Mouse (Mus musculus): ENCODE data around the gene C1qc. TPM values are rescaled to one million over a fixed set of nuclear protein-coding genes. Genes with fewer than 3 reads are reported as not detected.

Gene C1qc
- 15.8 and 17.9 TPM in 2 replicates for polyA plus RNA-seq (2015; fragmentation: Nextera tagmentation; extraction: Ambion mirVana)

DNA sequence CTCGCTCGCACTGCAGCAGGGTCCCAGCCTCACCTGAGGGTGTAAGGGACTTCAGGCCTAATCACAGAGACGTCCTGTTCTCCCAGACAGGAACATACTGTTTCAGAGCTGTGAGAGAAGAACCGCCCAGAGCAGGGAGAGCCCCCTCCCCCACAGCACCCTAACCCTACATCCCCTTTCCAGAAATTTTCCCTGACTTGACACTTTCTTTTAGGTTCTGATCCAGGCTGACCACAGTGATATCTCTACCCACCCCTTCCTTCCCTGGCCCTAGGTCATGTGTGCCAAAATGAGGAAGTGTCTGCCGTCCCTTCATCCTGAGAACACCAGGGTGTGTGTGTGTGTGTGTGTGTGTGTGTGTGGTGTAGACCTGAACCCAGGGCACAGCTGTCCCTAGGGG lies at the start of gene C1qc:
C1qc (minus strand) TSS at position 255 of the 400 bp plus-strand sequence.
- H3K27me3 ChIP-seq = peaks cover 72% of the 10 kb centered on the region
- no peak for ATAC-seq (ENCODE audit: insufficient number of reproducible peaks, insufficient read depth, low FRiP score, low TSS enrichment, low read depth)

DNA sequence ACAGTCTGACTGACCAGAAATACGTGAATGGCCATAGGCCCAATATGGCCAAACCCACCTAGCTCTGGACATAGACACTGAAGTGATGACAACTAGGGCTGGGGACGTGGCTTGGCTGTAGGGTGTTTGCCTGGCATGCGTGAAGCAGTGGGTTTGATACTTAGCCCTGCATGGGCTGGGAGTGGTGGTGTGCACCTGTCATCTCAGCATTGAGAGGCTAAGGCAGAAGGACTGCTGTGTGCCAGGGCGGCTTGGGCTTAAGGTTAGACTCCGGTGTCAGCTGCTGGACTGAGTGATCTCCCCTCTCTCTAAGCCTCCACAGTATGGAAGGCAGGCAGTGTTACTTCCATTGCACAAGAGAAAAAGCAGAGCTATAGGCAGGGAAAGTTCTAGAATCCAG lies 45.1 kb upstream of the C1qc start:
- no peak for ATAC-seq (ENCODE audit: insufficient number of reproducible peaks, insufficient read depth, low FRiP score, low TSS enrichment, low read depth)
- no peak overlapping the region for H3K27ac ChIP-seq
- H3K27me3 ChIP-seq = peaks cover 26% of the 10 kb centered on the region
- no peaks in the 10 kb centered on the region for H3K9me3 ChIP-seq
- H3K36me3 ChIP-seq = no peaks in the 10 kb centered on the region
- peaks cover 14% of the 10 kb centered on the region for H3K4me1 ChIP-seq
- H3K4me2 ChIP-seq = no peak overlapping the region
- no peak overlapping the region for H3K4me3 ChIP-seq
- no peak overlapping the region for H3K9ac ChIP-seq
- WGBS = 88% methylated on average over 5 of the region's 5 CpGs

More for the DNA sequence above, at the start of gene C1qc:
- no peaks in the 10 kb centered on the region for H3K36me3 ChIP-seq
- no peak within 1 kb of the TSS for H3K27ac ChIP-seq
- peak within 1 kb of the TSS; percentile 21; the same call in 1 of the 2 replicates for H3K9ac ChIP-seq
- H3K4me1 ChIP-seq = peaks cover 15% of the 10 kb centered on the region
- 51% methylated on average over 5 of the region's 5 CpGs for WGBS
- no peak within 1 kb of the TSS for H3K4me3 ChIP-seq
- no peaks in the 10 kb centered on the region for H3K9me3 ChIP-seq
- H3K4me2 ChIP-seq = no peak within 1 kb of the TSS

- Histone ChIP-seq H3K36me3 (no peaks in the 10 kb centered on the region), H3K9ac (no peak overlapping the region), H3K27ac (no peak overlapping the region), H3K4me2 (no peak overlapping the region), H3K4me1 (peaks cover 8% of the 10 kb centered on the region), H3K9me3 (no peaks in the 10 kb centered on the region), H3K27me3 (peaks cover 20% of the 10 kb centered on the region), H3K4me3 (no peak overlapping the region)
- 72% methylated on average over 4 of the region's 4 CpGs for WGBS
- ATAC-seq (ENCODE audit: insufficient number of reproducible peaks, insufficient read depth, low FRiP score, low TSS enrichment, low read depth) = no peak
These were observed 44.5 kb upstream of the C1qc start for GRCm38 (mm10) chr4:136937344-136937743.

- peaks cover 8% of the 10 kb centered on the region for H3K27me3 ChIP-seq
- peaks cover 7% of the 10 kb centered on the region; the same call in 1 of the 2 replicates for H3K4me1 ChIP-seq
- no peaks in the 10 kb centered on the region for H3K36me3 ChIP-seq
- H3K4me2 ChIP-seq = no peak overlapping the region
- WGBS = 46% methylated on average over 18 of the region's 18 CpGs
- H3K9me3 ChIP-seq = no peaks in the 10 kb centered on the region
- H3K27ac ChIP-seq = no peak overlapping the region; the same call in 1 of the 2 replicates
- no peak for ATAC-seq (ENCODE audit: insufficient number of reproducible peaks, insufficient read depth, low FRiP score, low TSS enrichment, low read depth)
- H3K9ac ChIP-seq = no peak overlapping the region
- no peak overlapping the region for H3K4me3 ChIP-seq
These were observed 42.1 kb upstream of the C1qc start for GRCm38 (mm10) chr4:136934746-136935613.

GRCm38 (mm10) chr4:136930474-136930873 lies 37.6 kb upstream of the C1qc start:
- ATAC-seq (ENCODE audit: insufficient number of reproducible peaks, insufficient read depth, low FRiP score, low TSS enrichment, low read depth) = no peak
- no peak overlapping the region for H3K4me3 ChIP-seq
- H3K4me2 ChIP-seq = no peak overlapping the region
- H3K36me3 ChIP-seq = no peaks in the 10 kb centered on the region
- peaks cover 7% of the 10 kb centered on the region; the same call in 1 of the 2 replicates for H3K4me1 ChIP-seq
- peaks cover 34% of the 10 kb centered on the region for H3K27me3 ChIP-seq
- no peak overlapping the region for H3K27ac ChIP-seq
- no peak overlapping the region for H3K9ac ChIP-seq
- WGBS = 86% methylated on average over 8 of the region's 8 CpGs
- H3K9me3 ChIP-seq = no peaks in the 10 kb centered on the region

DNA sequence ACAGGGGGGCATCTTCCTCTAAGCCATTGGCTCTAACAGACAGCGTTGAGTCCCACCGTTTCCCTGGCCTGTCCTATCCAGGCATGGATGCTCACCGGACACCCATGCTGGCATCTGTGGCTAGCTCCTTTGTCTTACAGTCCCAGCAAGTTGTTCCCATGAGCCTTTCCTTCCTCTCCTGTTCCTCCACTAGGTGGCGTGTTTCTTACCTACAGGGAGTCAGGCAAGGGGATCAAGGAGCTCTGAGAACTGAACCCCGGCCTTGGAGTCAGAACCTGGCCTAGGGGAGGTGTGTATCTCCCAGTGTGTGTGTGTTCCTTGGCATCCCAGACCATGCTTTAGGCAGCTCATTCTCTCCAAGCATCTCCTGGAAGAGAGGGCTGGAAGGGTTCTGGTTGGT lies 36.1 kb upstream of the C1qc start:
- Histone ChIP-seq H3K4me3 (no peak overlapping the region), H3K27ac (no peak overlapping the region), H3K4me1 (no peaks in the 10 kb centered on the region), H3K9me3 (no peaks in the 10 kb centered on the region), H3K27me3 (peaks cover 41% of the 10 kb centered on the region), H3K36me3 (no peaks in the 10 kb centered on the region), H3K9ac (no peak overlapping the region), H3K4me2 (no peak overlapping the region)
- WGBS = 4% methylated on average over 5 of the region's 5 CpGs
- ATAC-seq (ENCODE audit: insufficient number of reproducible peaks, insufficient read depth, low FRiP score, low TSS enrichment, low read depth) = no peak

DNA sequence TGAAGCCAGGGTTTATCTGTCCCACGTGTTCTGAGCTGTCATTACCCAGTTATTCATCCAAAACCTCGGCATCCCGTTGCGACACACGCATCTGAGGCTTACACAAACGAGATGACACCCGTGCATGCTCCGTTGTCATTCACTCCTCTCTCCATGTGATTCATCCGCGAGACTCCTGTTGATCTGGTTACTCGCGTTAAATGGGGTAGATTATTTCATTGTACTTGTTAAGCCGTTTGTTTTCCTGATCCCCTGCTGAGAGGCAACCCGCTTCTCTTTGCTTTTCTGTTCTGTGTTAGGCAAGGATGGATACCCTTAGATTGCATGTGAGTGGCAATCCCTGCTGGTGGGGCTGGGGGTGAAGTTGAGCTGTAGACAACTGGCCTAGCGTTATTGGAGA lies 32.9 kb upstream of the C1qc start:
- H3K36me3 ChIP-seq = no peaks in the 10 kb centered on the region
- H3K4me1 ChIP-seq = no peaks in the 10 kb centered on the region
- H3K4me2 ChIP-seq = no peak overlapping the region
- no peak overlapping the region for H3K4me3 ChIP-seq
- ATAC-seq (ENCODE audit: insufficient number of reproducible peaks, insufficient read depth, low FRiP score, low TSS enrichment, low read depth) = no peak
- 12% methylated on average over 15 of the region's 15 CpGs for WGBS
- H3K9ac ChIP-seq = no peak overlapping the region
- peaks cover 42% of the 10 kb centered on the region for H3K27me3 ChIP-seq
- no peaks in the 10 kb centered on the region for H3K9me3 ChIP-seq
- H3K27ac ChIP-seq = no peak overlapping the region

- no peak overlapping the region for H3K27ac ChIP-seq
- H3K9me3 ChIP-seq = no peaks in the 10 kb centered on the region
These were observed 31.7 kb upstream of the C1qc start for GRCm38 (mm10) chr4:136924529-136924928.

GRCm38 (mm10) chr4:136919526-136919925 lies 26.7 kb upstream of the C1qc start:
- Histone ChIP-seq H3K27ac (no peak overlapping the region), H3K4me1 (0 out of 2 replicates have a peak, but pooled peaks cover 2% of the 10 kb centered on the region), H3K27me3 (peaks cover 11% of the 10 kb centered on the region; the same call in 1 of the 2 replicates), H3K9ac (no peak overlapping the region), H3K4me2 (no peak overlapping the region), H3K36me3 (no peaks in the 10 kb centered on the region), H3K9me3 (no peaks in the 10 kb centered on the region), H3K4me3 (no peak overlapping the region)
- WGBS = 74% methylated on average over 3 of the region's 3 CpGs
- ATAC-seq (ENCODE audit: insufficient number of reproducible peaks, insufficient read depth, low FRiP score, low TSS enrichment, low read depth) = no peak

More at GRCm38 (mm10) chr4:136924529-136924928, 31.7 kb upstream of the C1qc start:
- H3K4me2 ChIP-seq = no peak overlapping the region
- no peak overlapping the region for H3K4me3 ChIP-seq
- H3K27me3 ChIP-seq = peaks cover 40% of the 10 kb centered on the region
- 2% methylated on average over 6 of the region's 6 CpGs for whole genome bisulfite sequencing
- ATAC-seq (ENCODE audit: insufficient number of reproducible peaks, insufficient read depth, low FRiP score, low TSS enrichment, low read depth) = no peak
- no peak overlapping the region for H3K9ac ChIP-seq
- no peaks in the 10 kb centered on the region for H3K36me3 ChIP-seq
- H3K4me1 ChIP-seq = no peaks in the 10 kb centered on the region

GRCm38 (mm10) chr4:136918834-136919233 lies 26.0 kb upstream of the C1qc start:
- no peaks in the 10 kb centered on the region for H3K9me3 ChIP-seq
- 0 out of 2 replicates have a peak, but pooled peaks cover 2% of the 10 kb centered on the region for H3K4me1 ChIP-seq
- ATAC-seq (ENCODE audit: insufficient number of reproducible peaks, insufficient read depth, low FRiP score, low TSS enrichment, low read depth) = no peak
- H3K27ac ChIP-seq = no peak overlapping the region
- WGBS = 85% methylated on average over 8 of the region's 8 CpGs
- no peaks in the 10 kb centered on the region for H3K36me3 ChIP-seq
- H3K4me2 ChIP-seq = no peak overlapping the region
- H3K9ac ChIP-seq = no peak overlapping the region
- H3K27me3 ChIP-seq = peaks cover 15% of the 10 kb centered on the region; the same call in 1 of the 2 replicates
- H3K4me3 ChIP-seq = no peak overlapping the region

DNA sequence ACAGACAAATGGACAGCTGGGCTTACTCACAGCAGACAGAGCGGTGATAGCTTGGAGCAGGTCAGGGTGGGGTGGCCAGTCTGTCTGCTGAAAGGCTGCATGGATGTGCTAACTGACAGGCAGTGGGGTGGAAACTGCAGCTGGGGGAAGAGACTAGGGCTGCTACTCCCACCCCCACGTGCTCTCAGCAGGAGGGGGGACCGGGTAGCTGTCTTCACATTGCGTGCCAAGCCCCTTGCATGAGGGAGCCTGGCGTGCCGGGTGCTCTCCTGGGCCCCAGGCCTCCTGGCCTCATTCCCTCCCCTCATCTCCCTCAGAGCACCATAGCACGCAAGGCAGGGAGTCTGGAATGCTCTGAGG lies 24.3 kb upstream of the C1qc start:
- Histone ChIP-seq H3K4me2 (no peak overlapping the region), H3K27me3 (peaks cover 27% of the 10 kb centered on the region), H3K4me3 (no peak overlapping the region), H3K9me3 (no peaks in the 10 kb centered on the region), H3K9ac (no peak overlapping the region), H3K4me1 (0 out of 2 replicates have a peak, but pooled peaks cover 2% of the 10 kb centered on the region), H3K27ac (no peak overlapping the region), H3K36me3 (no peaks in the 10 kb centered on the region)
- 35% methylated on average over 7 of the region's 7 CpGs for WGBS
- ATAC-seq (ENCODE audit: insufficient number of reproducible peaks, insufficient read depth, low FRiP score, low TSS enrichment, low read depth) = no peak

Measured in embryonic facial prominence, embryonic 13.5 days (tissue).